Mouse (Mus musculus) left cerebral cortex, adult 11 months (tissue): ENCODE results near the gene 4930550C14Rik.

Experiments
- DNase-seq: peaks from one replicate; pipeline ENCODE4 v3.0.0; 2022; ENCODE audit warnings: low spot score

4930550C14Rik gene

DNA sequence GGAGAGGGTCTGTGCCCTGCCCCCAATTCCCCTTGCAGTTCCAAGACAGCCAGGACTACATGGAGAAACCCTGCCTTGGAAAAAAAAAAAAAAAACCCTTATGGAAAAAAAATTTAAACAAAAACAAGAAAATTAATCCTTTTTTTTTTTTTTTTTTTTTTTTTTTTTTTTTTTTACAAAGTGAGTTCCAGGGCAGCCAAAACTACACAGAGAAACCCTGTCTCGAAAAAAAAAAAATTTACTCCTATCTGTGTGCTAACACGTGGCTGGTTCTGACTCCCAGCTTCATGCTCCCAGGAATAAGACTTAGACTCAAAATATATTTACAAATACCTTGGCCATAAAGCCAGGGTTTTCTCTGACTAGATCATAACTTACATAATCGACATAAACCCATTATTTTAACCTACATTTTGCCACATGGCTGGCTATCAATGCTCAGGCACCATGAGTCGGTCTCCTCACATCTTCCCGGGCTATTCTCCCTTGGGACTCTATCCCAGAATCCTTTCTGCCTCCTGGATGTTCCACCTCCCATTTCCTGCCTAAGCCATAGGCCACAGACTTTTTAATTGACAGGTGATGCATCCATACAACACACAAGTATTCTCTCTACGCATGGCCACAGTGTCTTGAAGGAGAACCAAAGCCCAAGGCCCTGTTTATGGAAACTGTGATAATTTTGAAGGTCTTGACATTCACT is 2.1 kb downstream of the 4930550C14Rik start:
- no peak for DNase-seq

DNA sequence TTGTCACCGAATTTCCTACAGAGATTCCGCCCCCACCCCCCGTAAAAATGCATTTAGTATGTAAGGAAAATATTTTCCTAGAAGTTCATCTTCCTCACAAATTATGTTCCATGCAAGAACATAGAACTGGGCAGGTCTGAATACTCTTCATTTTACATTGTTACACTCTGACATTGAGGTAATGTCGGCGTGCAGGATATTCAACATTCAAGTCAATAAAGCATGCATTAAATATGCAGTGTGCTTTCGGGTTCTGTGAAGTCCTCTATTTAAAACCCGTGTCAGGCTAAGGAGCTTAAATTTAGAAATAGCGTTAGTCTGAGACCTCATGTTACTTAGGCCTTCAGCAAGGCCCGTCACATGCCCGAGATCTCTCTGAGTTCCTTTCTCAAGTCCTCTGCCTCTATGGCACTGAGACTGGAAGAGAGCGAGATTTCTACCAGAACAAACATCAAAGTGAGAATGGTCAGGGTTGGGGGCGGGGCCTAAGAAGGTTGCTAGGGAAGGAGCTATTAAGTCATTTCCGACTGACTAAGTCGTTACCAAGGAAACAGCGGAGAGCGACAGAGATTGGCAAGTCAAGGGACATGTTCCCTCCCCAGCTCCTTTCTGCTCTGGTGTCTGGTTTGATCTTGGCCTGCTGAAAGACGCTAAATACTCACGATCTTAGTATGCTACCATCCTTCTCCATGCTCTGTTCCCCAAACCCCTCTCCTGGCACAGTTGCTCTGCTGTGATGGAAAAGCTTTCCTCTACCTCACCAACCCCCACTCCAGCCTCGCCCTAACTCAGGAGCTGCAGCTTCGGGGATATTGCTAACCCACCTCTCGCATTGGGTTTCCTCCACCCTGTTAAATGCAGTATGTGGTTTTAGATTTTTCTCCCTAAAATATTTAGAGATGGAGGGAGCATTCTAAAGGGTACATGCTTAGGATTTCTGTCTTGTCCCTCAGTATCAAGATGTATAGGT is 2.9 kb downstream of the 4930550C14Rik start:
- DNase-seq, result peak; percentile 59

DNA sequence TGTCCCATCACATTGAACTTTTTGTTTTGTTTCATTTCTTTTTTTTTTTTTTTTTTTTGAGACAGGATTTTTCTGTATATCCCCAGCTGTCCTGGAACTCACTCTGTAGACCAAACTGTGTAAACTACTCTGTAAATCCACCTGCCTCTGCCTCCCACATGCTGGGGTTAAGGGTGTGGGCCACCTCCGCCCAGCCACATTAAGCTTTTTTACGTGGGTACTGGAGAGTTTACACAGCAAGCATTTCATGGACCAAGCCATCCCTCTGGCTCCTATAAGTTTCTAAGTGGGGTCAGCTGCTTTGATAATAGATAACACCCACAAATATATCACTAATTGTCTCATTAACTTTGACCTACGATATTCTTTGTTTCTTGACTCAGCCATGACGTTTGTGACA is 6.4 kb downstream of the 4930550C14Rik start:
- no peak for DNase-seq

DNA sequence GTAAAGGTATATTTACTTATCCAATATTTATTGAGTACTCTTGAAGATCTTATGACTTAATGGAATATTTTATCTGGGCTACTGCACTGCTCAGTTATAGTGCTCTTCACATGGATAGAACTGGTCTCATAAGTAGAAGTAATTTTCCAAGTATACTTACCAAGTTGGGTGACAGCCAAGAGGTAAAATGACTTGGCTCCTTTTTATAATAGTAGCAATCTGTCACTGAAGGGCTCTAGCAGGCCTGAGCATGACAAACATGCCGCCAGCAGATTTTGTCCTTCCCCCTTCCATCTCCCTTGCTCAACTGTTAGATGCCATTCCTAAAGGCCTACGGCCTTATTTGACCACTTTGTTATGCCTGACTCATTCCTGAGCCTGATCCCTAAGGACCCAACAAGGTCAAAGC is 6.8 kb downstream of the 4930550C14Rik start:
- DNase-seq, result no peak

DNA sequence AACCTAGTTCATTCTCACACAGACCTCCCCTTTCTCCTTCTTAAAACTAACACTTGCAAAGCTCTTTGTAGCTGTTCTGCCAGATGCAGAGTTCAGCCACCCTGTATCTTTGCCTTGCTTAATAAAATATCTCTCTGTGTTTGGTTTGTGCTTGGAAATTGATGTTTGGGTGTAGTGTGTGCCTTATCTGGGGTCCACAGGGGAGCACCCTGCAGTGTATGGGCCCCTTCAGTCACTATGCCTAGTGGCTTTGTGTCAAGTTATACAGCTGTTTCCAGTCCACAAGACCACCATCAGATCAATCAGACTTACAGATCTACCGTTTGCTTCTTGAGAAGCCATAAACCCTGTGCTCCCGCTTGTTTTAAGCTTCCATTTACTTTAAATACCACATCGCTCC is 7.3 kb downstream of the 4930550C14Rik start:
- no peak for DNase-seq

DNA sequence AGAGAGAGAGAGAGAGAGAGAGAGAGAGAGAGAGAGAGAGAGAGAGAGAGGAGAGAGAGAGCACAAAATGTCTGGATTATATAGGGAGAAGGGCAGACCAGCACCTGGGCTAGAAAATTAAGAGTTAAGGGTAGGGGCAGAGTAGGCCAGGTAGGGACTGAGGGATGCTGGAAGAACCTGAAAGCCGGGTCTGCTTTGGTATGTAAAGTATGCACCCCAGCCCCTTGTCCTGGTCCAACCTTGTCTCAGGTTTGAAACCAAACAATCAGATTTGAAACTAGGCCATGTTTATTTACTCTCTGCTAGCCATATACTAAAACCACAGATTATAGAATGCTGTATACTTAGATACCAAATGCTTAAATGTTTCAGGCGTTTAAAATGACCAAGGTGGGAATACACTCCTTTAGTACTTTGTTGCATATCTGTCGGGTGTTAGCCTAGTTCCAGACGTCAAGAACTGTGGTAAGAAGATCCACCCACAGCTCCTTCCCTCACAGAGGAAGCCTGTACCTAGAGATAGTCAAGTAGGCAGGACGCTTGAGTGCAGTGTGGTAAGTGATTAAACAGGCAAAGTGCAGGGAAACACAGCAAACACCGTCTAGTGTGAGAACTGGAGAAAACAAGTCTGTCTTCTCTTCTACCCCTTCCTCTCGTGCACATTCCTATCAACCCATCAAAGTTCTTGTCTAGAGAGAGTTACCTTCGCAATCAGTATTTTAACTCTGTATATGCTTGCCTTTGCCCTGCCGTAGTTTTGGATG is 20.2 kb downstream of the 4930550C14Rik start:
- DNase-seq, result no peak

DNA sequence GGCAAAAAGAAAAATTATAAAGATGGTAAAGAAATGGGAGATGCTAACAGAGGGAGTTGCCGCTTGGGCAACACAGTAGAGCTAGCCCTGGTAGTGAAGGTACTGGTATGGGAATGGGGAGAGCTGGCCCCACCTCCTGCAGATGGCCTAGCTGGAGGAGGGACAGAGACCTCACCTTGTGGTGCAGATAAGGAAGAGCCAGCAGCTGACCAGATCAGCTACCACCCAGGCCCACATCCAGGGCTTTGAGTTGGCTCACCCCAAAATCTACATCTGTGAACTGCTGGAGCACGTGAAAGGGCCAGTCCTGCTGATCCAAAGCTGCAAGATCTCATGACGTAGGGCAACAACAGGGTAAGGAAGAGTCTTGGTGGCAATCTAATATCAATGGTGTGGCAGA is 24.6 kb downstream of the 4930550C14Rik start:
- no peak for DNase-seq

DNA sequence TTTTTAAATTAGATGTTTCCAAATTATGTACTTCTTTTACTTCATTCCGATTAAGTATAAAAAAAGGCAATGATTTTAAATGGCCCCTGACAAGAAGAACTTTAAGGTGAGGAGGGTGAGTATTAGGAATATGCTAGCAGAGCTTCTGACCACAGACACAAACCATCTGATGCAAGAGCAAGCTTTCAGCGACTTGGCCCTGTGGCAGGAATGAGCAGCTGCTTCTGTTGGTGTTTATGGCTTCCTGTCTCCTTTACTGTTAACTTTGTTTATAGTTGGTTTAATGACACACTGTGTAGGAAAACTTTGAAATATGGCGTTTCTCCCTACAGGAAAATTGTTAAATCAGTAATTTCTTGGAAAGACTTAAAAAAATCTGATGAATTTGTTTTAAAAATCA is 25.5 kb downstream of the 4930550C14Rik start:
- no peak for DNase-seq

DNA sequence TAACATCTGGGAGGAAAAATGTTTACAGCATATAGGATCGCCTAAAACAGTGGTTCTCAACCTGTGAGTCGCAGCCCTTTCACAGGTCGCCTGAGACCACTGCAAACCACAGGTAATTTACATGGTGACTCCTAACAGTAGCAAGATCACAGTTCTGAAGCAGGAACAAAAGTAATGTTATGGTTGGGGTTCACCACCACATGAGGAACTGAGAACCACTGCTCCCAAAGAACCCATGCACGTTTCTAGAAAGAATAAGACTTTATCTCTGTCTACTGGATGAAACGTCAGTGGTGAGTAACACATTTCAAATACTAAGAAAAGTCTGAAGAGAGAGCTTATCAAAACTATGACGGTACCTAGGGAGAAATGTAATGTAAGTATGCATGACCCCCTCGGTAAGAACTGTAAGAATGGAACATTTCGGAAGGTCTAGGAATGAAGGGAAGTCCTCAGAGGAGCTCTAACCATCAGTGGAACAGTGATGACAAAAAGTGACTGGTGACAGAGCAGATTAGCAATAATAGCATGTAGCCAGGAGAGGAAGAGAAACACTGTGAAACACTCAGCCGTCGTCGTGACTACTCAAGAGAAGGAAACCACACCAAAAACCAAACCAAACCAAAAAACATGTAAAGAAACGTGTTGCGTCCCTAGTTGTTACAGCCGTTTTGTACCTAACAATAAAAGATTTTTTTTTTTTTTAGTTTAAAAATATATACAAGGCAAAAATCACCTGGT is 33.9 kb downstream of the 4930550C14Rik start:
- no peak for DNase-seq

DNA sequence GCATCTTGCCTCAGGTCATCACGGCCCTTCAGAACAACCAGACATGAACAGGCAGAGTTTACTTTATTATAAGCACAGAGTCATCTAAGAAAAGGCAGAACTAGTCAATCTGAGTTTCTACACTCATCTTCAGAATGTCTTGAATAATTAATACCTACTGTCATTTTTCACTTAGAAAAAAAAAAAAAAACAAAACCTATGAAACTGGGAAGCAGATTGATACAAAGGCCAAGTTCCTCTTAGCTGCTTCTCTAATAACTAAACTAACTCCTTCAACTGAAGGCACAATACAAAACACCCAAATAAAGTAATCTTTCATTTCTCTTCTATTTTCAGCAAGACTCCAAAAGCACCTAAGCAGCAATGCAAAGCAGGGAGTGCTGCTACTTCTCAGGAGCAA is 48.5 kb downstream of the 4930550C14Rik start:
- DNase-seq, result no peak

DNA sequence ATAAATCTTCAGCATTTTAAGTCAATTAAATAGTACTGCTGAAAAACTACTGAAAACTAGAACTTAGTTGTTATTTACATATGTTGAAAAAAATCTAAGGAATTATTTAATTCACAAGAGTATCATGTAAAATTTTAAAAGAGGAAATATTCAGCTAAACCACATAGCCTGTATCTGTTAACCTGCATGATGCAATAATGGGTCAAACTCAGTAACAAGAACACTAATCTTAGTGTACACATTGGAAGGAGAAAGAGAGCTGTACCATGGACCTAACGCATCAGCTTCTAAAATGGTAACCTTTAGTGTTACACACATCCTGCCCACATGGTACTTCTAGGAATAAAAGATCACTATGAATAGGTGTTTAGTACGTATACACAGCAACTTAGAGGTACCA is 49.9 kb downstream of the 4930550C14Rik start:
- DNase-seq, result no peak

DNA sequence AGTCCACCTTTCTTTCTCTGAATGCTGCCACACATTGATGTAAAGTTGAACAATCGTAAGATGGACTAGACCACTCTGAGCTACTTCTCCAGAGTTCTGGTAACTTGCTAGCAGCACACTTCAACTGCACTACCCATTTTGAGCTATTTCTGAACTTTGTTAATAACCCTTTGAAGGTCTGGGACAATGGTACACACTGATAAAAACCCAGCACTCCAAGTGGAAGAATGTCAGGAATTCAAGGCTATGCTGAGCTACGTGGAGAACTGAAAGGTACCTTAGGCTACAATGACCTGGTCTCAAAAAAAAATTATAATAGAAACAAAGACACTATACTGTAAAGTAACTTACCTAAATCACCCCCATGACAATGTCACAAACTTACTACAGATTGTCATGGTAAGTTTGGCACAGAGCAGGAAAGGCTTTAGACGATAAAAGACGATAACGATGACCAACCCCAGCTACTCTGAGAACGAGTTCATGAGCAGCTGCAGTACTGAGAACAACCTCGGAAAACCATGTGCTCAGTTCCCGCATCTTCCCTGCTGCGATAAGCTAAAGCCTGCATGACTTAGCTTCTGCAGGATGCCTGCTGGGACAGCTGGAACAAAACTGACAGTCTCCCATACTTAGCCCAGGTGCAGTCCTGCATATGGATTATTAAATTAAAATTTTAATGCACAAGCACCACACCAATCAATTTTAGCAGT is 70.8 kb downstream of the 4930550C14Rik start:
- DNase-seq, result no peak
